Mouse (Mus musculus): ENCODE measurements at regions not wholly inside any gene's neighbourhood (a gene's known extent, or its start where the extent isn't known, plus 50 kb on each side); places are given as distances from the start of the nearest gene placed in this dataset.

- DNase-seq = no peak
Measured at GRCm38 (mm10) chr17:7623392-7623791, 203.7 kb downstream of the Fndc1 start.

GRCm38 (mm10) chr17:7621262-7621661 is 205.8 kb downstream of the Fndc1 start:
- no peak for DNase-seq

GRCm38 (mm10) chr17:7620166-7620565 is 206.9 kb downstream of the Fndc1 start:
- DNase-seq = no peak

GRCm38 (mm10) chr17:7619641-7620040 is 207.5 kb downstream of the Fndc1 start:
- no peak for DNase-seq

GRCm38 (mm10) chr17:7608046-7608445 is 219.1 kb downstream of the Fndc1 start:
- no peak for DNase-seq

- no peak for DNase-seq
Measured at GRCm38 (mm10) chr17:7607431-7607830, 219.7 kb downstream of the Fndc1 start.

- no peak for DNase-seq
Measured at GRCm38 (mm10) chr17:7604813-7605504, 219.7 kb upstream of the Unc93a2 start.

GRCm38 (mm10) chr17:7604096-7604495 is 218.8 kb upstream of the Unc93a2 start:
- no peak for DNase-seq

GRCm38 (mm10) chr17:7600555-7600954 is 215.3 kb upstream of the Unc93a2 start:
- no peak for DNase-seq

GRCm38 (mm10) chr17:7597481-7597880 is 212.2 kb upstream of the Unc93a2 start:
- DNase-seq = no peak

- no peak for DNase-seq
Measured at GRCm38 (mm10) chr17:7594801-7595200, 209.5 kb upstream of the Unc93a2 start.

- DNase-seq = no peak
Measured at GRCm38 (mm10) chr17:7592491-7592890, 207.2 kb upstream of the Unc93a2 start.

- DNase-seq = no peak
Measured at GRCm38 (mm10) chr17:7582866-7583398, 197.7 kb upstream of the Unc93a2 start.

- no peak for DNase-seq
Measured at GRCm38 (mm10) chr17:7579031-7579430, 193.8 kb upstream of the Unc93a2 start.

GRCm38 (mm10) chr17:7578003-7578402 is 192.7 kb upstream of the Unc93a2 start:
- DNase-seq = no peak

- DNase-seq = no peak
Measured at GRCm38 (mm10) chr17:7577227-7577626, 192.0 kb upstream of the Unc93a2 start.

- no peak for DNase-seq
Measured at GRCm38 (mm10) chr17:7571481-7571880, 186.2 kb upstream of the Unc93a2 start.

GRCm38 (mm10) chr17:7568482-7568881 is 183.2 kb upstream of the Unc93a2 start:
- no peak for DNase-seq

- no peak for DNase-seq
Measured at GRCm38 (mm10) chr17:7565771-7566170, 180.5 kb upstream of the Unc93a2 start.

GRCm38 (mm10) chr17:7562940-7563339 is 177.7 kb upstream of the Unc93a2 start:
- DNase-seq = no peak

GRCm38 (mm10) chr17:7548456-7548855 is 163.2 kb upstream of the Unc93a2 start:
- DNase-seq = no peak

GRCm38 (mm10) chr17:7538402-7539087 is 153.3 kb upstream of the Unc93a2 start:
- no peak for DNase-seq

GRCm38 (mm10) chr17:7537618-7538266 is 152.5 kb upstream of the Unc93a2 start:
- DNase-seq = no peak

- DNase-seq = no peak
Measured at GRCm38 (mm10) chr17:7537210-7537609, 151.9 kb upstream of the Unc93a2 start.

Measured in right cerebral cortex, postnatal 25 days (tissue).